Mouse (Mus musculus): ENCODE measurements around the gene Bcl11b.

Bcl11b gene

DNA sequence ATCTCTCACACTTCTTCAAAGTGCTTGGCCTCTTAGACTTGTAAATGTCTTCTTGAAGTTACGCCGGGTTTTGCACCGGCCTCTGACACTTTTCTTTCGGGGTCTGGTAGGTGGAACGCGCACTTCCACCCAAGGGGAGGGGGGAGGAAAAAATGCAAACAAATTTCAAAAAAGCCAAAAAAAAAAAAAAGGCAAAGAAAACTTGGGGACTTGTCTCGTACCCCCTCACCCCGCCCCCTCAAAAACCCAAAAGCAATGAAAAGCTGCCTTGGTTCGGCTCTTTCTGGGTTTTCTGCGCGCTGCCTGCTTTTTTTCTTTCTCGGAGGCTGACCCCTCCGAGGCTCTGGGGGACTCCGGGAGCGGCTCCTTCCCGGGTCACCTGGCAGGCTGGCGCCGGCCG lies at the start of gene Bcl11b:
Gene Bcl11b (minus strand): TSS at position 120 of the 400 bp plus-strand sequence.
- DNase-seq (ENCODE audit: low read depth, low spot score), result no peak

DNA sequence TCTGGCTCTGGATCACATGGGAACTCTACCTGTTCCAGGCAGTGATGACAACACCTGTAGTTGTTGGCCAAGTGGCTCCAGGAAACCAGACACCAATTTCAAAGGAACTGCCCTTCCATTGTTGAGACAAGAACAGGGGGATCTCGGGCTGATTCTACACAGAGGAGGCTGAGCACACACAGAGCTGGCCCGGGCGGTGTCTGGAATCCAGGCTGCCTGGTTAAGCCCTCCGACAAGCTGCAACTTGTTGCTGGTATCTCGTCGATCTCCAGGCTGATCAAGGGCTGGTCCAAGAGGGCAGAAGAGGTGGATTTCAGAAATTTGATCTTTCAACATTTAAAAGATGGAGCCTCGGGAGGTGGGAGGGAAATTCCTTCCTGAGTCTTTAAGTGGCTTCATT lies 47.6 kb upstream of the Bcl11b start:
- no peak for DNase-seq (ENCODE audit: low read depth, low spot score)

DNA sequence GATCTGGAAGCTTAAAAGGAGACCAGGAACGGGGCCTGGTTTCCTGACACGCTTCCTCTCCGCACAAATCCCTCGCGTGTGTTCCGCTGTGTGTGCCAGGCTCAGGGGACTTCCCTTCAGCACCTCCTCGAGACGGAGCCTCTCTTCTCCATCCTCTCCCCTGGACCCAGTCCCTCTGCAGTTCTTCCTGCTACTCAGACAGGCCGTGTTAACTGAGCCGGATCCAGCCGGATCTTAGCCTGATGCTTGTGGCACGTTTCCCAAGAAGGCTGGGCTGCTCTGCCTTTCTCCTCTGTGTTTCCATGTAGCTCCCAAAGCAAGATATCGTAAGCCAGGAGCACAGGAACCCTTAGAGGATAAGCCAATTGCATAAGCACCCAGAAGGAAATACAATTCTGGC lies 46.2 kb upstream of the Bcl11b start:
- no peak for DNase-seq (ENCODE audit: low read depth, low spot score)

DNA sequence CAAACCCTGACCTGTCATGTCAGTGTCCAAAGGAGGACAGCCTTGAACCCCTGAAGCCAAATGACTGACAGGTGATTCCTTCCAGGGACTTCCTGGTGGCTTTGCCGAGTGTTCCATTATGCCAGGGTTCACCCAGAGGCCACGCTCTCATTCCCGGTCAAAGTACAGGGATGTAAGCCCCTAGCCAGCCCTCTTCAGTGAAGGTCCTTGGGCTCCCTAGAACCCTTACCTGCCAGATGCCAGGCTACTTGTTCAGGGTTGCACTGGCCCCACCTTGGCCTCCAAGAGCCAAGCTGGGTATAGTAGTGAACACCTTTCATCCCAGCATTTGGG lies 38.8 kb upstream of the Bcl11b start:
- no peak for DNase-seq (ENCODE audit: low read depth, low spot score)

DNA sequence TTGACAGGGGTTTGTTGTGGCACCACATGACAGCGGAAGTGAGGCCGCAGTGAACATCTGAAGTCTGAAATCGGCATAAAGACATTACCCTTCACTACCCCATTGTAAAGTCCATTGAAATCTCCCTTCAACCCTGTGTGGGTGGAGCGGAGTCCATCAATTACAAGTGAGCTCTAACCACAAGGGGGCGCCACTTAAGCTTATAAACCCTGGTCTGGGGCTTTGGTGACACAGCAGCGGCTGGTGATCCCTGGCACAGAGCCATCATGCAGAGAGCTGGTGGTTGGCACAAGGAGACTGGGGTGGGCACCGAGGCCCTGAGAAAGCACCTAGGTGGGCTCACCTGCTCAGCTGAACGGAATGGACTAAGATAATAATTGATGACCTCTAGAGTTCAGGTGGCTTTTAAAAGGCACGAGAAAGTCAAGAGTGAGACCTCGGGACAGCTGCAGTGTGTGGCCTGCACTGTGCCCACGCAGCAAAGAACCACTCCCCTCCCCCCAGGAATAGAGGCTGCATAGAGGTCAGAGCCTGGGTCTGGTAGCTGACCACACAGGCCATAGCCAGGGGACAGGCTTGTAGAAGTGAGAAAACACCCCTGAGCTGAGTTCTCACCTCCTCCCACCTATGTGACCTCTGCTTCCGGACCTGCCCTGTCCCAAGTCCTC lies 38.3 kb upstream of the Bcl11b start:
- peak; percentile 86 for DNase-seq (ENCODE audit: low read depth, low spot score)

DNA sequence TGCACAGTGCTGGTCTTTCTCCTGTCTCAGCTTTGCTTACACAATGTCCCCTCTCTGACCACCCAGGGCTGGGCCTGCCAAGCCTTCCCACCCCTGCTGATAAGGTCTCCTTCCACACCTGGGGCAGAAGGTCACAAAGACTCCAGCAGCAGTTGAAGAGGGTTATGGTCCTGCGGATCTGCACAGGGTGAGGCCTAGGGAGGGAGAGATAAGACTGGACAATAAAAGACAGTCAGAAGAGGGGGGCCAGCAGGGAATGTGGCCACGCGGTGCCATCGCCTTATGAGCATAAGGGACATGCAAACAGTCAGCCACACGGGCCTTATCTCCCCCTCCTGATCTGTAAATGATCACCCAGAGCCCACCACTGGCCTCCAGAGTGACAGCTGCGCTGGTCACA lies 34.0 kb upstream of the Bcl11b start:
- no peak for DNase-seq (ENCODE audit: low read depth, low spot score)

DNA sequence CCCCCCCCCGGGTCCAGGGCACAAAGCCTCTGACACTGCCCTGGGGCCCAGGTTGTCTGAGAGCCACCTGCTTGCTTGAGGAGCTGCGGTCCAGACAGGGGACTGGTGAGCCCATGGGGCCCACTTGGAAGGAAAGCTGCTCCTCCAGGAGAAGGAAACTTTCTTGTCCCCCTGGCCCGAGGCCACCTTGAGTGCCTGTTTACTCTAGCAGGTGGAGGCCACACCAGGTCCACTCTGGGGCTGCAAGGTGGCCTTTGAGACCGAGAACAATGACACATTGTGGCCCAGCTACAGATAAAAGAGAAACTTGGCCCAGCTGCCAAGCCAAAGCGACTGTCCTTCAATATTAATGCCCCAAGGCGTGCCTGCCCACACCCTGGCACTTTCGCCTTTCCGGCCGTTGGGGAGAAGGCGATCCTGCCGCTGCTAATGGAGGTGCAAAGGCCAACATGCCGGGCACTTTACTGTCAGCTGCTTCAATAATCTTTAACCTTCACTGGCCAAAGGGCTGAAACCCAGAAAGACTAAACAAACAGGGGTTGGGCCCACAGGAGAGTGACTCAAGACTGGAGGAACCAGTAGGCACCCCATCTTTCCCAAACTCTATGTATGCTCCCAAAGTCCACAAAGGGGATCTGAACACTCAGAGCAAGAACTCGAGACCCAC lies 32.1 kb upstream of the Bcl11b start:
- no peak for DNase-seq (ENCODE audit: low read depth, low spot score)

DNA sequence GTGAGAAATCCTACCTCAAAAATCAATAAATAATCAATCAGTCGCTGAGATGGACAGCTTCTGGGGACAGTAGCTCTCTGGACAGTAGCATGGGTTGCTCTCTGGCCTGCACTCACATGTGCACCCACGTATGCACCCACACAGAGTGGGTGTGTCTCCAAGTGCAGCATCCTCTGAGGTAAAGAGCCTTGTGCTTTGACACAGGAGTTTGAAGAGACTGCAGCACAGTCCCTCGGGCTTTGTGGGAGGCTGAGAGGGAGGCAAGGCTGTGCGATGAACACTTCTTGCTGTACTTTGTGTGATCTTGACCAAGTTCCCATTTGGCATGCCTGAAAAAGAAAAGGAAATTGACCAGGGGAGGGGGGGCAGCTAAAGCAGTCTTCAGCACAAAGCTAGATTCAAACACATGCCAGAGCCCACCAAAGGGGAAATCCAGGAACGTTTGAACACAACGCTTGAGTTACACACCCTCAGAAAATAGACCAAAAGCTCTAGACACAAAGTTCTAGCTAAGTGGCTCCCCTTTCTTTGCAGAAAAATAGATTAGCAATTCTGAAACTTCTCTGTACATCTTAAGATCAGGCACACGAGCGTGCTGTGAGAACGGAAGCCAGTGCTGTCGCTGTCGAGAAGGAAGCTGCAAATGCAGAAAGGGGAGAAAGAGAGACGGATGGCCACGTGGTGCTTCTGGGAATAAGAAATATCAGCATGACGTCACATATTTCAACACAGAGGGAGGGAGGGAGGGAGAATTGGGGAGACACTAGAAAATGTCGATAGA lies 19.6 kb upstream of the Bcl11b start:
- no peak for DNase-seq (ENCODE audit: low read depth, low spot score)

DNA sequence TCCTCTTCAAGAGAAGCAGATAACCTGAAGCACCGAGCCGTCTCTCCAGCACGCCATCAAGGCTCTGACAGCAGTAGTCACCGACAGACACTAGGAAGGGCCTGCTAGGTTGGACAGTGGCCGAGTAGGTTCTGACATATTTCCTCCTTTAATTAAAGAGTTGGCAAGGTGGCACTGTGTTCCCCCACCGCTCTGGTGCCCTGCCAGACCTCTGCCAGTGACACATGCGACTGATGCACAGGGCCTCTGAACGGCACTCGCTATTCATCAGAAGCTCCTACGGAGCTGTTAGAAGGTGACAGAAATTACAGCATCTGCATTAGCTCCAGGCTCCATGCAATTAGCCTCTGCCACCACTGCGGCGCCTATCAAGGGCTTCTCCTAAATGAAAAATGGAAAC lies 8.6 kb upstream of the Bcl11b start:
- no peak for DNase-seq (ENCODE audit: low read depth, low spot score)

DNA sequence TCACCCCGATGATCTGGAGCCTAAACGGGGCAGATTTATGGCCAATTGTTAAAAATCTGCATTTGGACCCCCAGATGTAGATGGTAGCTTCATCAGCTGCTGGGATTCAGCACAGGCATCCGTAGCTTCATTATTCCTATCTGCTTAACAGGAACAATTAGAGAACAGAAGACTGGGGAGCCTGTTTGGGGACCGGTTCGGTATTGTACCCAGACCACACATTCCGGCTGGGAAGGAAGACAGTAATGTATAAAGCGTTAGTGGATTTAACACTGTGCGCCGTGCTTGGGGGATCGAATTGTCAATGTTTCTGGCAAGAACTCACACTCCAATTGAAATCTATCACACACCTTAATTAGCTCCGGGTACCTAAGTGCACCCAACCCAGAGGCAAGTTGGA lies 6.9 kb upstream of the Bcl11b start:
- DNase-seq (ENCODE audit: low read depth, low spot score), result no peak

DNA sequence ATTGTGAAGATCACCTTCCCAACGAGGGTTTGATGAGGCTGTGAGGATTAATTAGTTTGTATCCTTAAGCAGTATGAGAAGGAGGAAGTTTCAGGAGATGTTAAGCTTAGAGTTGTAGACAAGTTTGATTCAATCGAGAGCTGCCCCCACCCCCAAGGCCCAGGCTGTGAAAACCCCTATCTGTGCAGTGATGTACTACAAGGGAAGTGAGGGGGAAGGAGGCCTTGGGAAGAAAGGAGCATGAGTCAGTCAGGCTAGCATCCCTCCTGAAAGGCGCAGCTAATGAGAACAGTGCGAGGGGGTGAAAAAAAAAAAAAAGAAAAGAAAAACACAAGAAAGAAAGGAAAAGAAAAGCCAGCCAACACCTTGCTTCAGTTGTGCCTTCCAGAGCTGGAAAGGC lies 5.8 kb upstream of the Bcl11b start:
- no peak for DNase-seq (ENCODE audit: low read depth, low spot score)

DNA sequence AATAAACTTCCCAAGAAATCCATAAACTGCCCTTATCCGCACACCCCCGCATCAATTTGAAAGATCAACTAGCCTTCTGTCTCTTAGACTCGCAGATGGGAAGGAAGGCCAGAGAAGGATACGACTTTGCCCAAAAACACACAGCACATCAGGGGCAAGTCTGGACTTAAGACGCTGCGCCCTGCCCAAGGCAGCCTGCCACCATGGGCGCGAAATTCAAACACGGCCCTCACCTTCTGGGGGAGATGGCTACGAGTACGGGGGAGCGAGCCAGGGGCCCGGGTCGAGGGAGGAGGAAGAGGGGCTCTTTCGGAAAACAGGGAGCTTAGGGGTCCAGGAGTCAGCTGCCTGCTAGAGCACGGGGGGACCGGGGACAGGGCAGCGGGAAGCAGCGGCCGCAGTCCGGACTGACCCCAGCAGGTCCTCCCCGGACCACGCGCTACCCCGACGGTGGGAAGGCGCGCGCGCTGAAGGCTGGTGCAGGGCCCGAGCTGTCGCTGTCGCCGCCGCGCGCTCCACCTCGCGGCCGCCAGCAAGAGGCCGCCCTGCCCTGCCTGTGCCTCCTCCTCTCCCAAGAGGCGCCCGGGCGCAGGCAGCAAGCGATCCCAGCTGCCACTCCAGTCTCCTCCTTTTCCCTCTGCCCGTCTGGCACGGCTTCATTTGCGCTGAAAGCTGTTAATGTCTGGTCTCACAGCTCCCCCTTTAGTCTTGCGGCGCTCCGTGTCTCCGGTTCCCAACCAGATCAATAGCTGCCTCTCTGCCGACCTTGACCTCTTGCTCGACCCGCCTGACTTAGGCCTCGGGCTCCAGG lies 2.6 kb upstream of the Bcl11b start:
- peak; percentile 89 for DNase-seq (ENCODE audit: low read depth, low spot score)

DNA sequence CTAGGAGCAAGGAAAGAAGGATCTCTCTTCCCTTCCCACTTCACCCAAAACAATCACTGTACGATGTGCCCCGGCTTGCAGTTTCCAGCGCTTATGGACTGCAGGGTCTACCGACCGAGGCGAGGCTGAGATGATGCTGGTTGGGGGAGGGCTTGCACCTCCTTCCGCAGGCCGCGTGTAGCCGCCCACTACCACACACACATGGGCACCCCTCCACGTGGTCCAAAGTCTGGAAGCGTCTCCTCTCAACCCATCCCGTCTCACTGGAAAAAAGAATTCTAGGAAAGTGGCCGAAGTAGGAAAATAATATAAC lies 2.0 kb upstream of the Bcl11b start:
- DNase-seq (ENCODE audit: low read depth, low spot score), result no peak

DNA sequence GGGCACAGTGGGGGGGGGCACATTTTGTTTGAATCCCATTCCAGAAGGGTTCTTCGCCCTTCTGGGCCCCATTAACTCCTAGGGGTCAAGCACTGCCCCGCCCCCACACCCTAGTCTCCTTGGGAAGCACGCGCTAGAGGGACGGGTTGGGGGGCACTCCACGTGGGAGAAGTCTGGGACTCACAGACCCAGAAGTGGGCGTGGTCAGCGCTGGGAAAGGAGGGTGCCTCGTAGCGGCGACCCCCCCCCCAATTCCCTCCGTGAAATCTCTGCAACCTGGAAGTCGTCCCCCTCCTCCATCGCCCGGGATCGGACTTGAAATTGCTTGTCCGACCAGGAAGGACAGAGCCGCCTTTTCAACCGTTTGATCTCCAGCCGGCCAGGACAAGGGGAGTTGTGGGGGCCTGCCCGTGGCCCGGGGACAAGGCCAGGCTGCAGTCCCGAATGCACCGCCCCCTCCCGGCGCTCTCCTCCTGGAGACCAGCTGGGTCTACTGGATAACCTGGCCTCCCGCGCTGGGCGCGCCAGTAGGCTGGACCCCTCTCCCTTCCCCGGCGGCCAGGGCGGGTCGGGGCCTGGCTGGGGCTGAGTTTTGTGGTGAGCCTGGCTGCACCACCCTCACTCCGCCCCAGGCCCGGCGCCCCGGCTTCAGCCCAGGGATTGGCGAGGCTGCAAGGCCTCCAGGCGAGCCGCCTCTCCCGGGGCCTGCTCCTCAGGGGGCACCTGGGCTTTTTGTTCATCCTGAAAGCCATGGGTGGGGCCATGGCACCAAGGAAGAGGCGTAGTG lies 1.5 kb upstream of the Bcl11b start:
- DNase-seq (ENCODE audit: low read depth, low spot score), result peak; percentile 62

DNA sequence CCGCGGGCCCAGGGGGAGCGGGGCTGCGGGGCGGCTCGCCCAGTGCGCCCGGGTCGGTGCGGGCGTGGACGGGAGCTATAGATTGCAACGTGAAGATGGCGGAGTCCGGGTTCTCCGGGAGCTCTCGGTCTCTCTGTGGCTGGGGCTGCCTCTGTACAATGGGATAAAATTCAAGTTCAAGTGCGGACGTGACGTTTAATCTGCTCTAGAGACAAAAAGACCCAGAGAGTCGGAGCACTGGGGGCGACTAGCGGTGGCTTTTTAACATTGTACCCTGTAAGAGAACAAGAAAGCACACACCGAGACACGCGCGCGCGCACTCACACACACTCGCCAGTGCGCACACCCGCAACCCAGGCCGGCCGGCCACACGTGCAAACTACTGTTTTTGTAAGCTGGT lies 526 bp upstream of the Bcl11b start:
- DNase-seq (ENCODE audit: low read depth, low spot score), result peak; percentile 95

DNA sequence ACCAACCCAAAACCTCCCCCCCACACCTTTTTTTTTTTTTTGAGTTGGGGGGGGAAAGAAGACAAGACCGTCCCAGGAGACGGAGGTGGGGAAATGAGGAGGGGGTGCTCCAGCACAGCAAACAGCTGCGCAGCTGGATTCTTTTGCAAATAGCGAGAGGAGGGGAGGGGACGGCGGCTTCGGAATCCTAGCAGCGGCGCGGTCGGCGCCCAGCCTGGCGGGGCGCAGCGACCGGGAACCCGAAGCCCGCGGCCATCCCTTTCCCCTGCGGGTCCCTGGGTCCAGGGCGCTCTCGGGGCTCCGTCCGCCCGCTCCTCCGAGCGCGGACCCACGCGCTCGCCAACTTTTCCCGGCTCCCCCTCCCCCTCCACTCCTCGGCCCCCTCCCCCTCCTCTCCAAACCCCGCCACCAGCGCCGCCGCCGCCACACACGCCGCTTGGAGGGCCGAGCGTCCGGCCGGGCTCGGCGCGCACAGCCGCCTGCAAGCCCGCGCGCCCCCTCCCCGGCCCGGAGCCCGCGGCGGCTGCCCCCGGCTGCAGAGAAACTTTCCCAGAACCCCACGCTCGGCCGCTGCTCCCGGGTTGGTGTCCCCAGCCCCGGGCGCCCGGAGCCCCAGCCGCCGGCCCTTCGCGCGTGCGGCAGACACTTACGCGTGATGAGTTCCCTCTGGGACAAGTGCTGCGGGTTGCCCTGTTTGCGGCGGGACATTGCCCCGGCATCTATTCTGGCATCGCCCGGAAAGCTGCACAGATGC lies 789 bp downstream of the Bcl11b start:
- peak; percentile 72 for DNase-seq (ENCODE audit: low read depth, low spot score)

DNA sequence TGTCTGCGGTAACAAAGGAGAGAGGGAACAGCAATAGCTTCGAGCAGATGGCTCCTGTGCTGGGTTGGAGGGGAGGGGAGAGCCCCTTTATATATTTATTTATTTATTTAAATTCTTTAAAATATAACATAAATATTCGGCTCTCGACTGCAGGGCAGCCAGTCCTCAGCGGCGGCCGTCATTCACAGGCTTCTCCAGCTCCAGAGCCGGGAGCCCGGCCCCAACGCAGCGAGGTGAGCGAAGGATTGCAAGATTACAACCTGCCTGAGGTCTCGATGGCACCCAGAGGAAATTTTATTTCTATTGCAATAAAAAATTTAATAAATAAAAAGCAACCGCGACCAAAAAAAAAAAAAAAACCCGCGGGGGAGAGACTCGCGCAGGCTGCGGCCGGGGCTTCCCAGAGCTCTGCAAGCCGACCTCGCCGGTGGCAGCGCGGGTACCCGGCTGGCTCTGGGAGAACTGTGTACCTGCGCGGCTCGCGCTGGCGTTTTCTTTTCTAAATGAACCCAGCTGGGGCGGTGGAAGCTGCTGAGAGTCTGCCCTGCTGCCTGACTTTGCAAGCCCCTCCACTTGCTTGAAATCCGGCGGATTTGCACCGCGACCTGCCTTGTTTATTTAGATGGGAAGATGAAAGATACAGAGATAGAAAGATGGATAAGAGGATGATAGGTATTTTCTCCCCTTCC lies 1.6 kb downstream of the Bcl11b start:
- peak; percentile 56 for DNase-seq (ENCODE audit: low read depth, low spot score)

DNA sequence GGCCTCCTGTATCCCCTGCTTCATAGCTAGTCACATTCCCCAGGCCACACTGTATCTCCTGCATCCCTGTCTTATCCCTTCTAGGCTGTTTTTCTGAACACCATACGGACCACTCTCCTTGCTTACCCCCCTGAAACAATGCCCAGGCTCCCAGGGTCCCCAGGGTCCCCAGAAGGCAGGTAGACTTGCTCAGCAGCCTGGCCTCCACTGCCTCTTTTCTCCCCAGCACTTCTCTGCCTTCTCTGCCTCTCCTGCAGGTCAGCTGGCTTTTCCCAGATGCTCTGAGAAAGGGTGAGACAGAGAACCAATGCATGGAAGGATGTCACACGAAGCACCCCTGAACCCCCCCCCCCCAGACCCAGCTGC lies 2.7 kb downstream of the Bcl11b start:
- no peak for DNase-seq (ENCODE audit: low read depth, low spot score)

DNA sequence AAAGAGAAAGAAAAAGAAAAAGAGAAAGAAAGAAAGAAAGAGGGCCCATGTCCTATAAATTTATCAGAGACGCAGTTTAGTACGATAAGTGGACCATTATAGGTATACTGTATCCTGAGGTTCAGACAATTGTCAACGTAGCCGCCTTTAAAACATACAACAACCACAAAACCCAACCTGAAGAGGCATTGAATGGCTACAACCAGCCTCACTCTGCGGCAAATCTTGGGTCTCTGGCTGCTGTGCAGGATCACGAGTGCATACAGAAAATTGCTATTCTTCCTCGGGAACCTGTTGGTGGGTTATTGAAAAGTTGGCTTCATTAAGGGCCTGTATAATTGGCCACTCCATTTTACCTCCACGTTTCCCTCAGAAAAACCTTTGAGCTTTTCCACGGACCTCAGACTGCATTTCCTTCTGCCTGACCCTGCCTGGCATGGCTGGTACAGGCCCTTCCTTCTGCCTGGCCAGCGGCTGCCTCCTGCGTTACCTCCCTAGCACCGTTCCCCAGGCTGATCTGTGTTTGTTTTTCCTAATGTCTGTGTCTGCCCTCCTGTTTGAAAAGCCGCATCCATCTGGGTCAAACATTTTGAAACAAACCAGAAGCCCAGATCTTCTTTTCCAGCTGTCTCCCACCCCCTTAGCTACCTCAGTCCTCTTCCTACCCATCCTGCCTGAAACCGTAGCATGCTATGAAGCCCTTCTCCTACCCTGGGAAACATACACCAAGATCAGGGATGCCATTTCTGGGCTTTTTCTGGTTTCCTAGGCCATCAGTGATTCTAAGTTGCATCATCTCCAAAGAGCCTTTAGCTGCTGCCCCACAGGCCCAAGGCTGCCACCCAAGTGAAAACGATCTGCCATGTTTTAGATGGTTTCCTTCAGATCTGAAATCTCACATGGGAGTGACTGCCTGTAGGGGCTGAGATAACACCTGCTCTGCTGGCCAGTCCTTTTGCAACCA lies 3.4 kb downstream of the Bcl11b start:
- no peak for DNase-seq (ENCODE audit: low read depth, low spot score)

All from mesoderm, embryonic 11.5 days (tissue).